Mouse (Mus musculus) layer of hippocampus, postnatal 10 days (tissue): Measurements from ENCODE around the gene Pheta1. TPM values are rescaled to one million over a fixed set of nuclear protein-coding genes. Genes with fewer than 3 reads are reported as not detected.

Source experiments
- DNase-seq, 2 experiments: peaks; one replicate each; pipeline ENCODE4 v3.0.0; 2021; ENCODE audit warnings: low spot score in 2 of 2
- microRNA-seq, 2 experiments: library from miRNA; unstranded; fragments of <30 nt; microRNA quantifications; one replicate each; pipeline ENCODE4 v1.2.0; 2021
- total RNA-seq, 2 experiments: library from RNA; stranded (reverse); gene quantifications; 2 replicates each; pipeline ENCODE4 v1.2.3; 2021

The Pheta1 gene
- total RNA-seq, 2 experiments from 2014 or later = 12.1 to 12.2 TPM

- no peak for DNase-seq
These were observed 34.6 kb downstream of the Pheta1 start for GRCm38 (mm10) chr5:121883356-121883755.

GRCm38 (mm10) chr5:121889375-121889774 lies 40.6 kb downstream of the Pheta1 start:
- DNase-seq = peak; percentile 18 to 31

- DNase-seq = no peak
These were observed 41.1 kb downstream of the Pheta1 start for GRCm38 (mm10) chr5:121889819-121890362.

- DNase-seq = no peak
These were observed 42.1 kb downstream of the Pheta1 start for GRCm38 (mm10) chr5:121890925-121891324.

- DNase-seq = peak; percentile 42 to 51
These were observed 43.5 kb downstream of the Pheta1 start for GRCm38 (mm10) chr5:121892281-121892680.

GRCm38 (mm10) chr5:121893581-121893980 lies 44.8 kb downstream of the Pheta1 start:
- DNase-seq = no peak

- DNase-seq = no peak
These were observed 45.9 kb downstream of the Pheta1 start for GRCm38 (mm10) chr5:121894647-121895046.

- no peak for DNase-seq
These were observed 46.5 kb downstream of the Pheta1 start for GRCm38 (mm10) chr5:121895117-121895756.

- no peak for DNase-seq
These were observed 54.3 kb downstream of the Pheta1 start for GRCm38 (mm10) chr5:121902809-121903745.

Small RNA genes within 50 kb of the gene (microRNA-seq; reads per million reads assigned to microRNA genes)
- 3.3 to 3.9 reads per million in 2 experiments for gene Mir7031

Other genes starting within 250 kb of the Pheta1 start
- gene Acad12, start 230.0 kb upstream of the Pheta1 start, total RNA-seq = 1 to 10 TPM; 4.4 to 5.4 TPM
- gene Acad10, start 188.5 kb upstream of the Pheta1 start, total RNA-seq = 1 to 10 TPM; 2.6 to 3.3 TPM
- 10 to 100 TPM; 53.2 to 54.0 TPM for gene Brap, start 188.4 kb upstream of the Pheta1 start, total RNA-seq
- gene Atxn2, start 137.6 kb upstream of the Pheta1 start, total RNA-seq = 100 to 1,000 TPM; 204 to 220 TPM
- 10 to 100 TPM; 16.5 to 16.7 TPM for gene Sh2b3, start 11.3 kb upstream of the Pheta1 start, total RNA-seq
- 10 to 100 TPM; 35.5 to 40.1 TPM for gene Cux2, start 201.1 kb downstream of the Pheta1 start, total RNA-seq